Mouse (Mus musculus): ENCODE measurements around the gene Gldc.

Gene Gldc

GRCm38 (mm10) chr19:30158189-30158588, 17.0 kb downstream of the Gldc start:
- no peak for DNase-seq (ENCODE audit: low spot score)

- peak; percentile 46 for DNase-seq (ENCODE audit: low spot score)
Measured at GRCm38 (mm10) chr19:30157031-30157687, 18.1 kb downstream of the Gldc start.

- no peak for DNase-seq (ENCODE audit: low spot score)
Measured at GRCm38 (mm10) chr19:30153729-30154128, 21.5 kb downstream of the Gldc start.

GRCm38 (mm10) chr19:30151290-30151689, 23.9 kb downstream of the Gldc start:
- no peak for DNase-seq (ENCODE audit: low spot score)

- DNase-seq (ENCODE audit: low spot score), result no peak
Measured at GRCm38 (mm10) chr19:30149238-30149805, 25.9 kb downstream of the Gldc start.

GRCm38 (mm10) chr19:30147306-30147705, 27.9 kb downstream of the Gldc start:
- no peak for DNase-seq (ENCODE audit: low spot score)

GRCm38 (mm10) chr19:30146761-30147160, 28.5 kb downstream of the Gldc start:
- DNase-seq (ENCODE audit: low spot score), result no peak

- DNase-seq (ENCODE audit: low spot score), result no peak
Measured at GRCm38 (mm10) chr19:30145106-30145505, 30.1 kb downstream of the Gldc start.

GRCm38 (mm10) chr19:30136308-30136707, 38.9 kb downstream of the Gldc start:
- no peak for DNase-seq (ENCODE audit: low spot score)

- DNase-seq (ENCODE audit: low spot score), result no peak
Measured at GRCm38 (mm10) chr19:30128177-30128576, 47.1 kb downstream of the Gldc start.

- DNase-seq (ENCODE audit: low spot score), result no peak
Measured at GRCm38 (mm10) chr19:30125670-30126059, 49.6 kb downstream of the Gldc start.

GRCm38 (mm10) chr19:30124999-30125669, 50.1 kb downstream of the Gldc start:
- DNase-seq (ENCODE audit: low spot score), result no peak

GRCm38 (mm10) chr19:30118344-30119312, 56.6 kb downstream of the Gldc start:
- DNase-seq (ENCODE audit: low spot score), result no peak

- no peak for DNase-seq (ENCODE audit: low spot score)
Measured at GRCm38 (mm10) chr19:30117775-30118174, 57.5 kb downstream of the Gldc start.

GRCm38 (mm10) chr19:30117241-30117640, 58.0 kb downstream of the Gldc start:
- no peak for DNase-seq (ENCODE audit: low spot score)

GRCm38 (mm10) chr19:30115606-30116005, 59.6 kb downstream of the Gldc start:
- DNase-seq (ENCODE audit: low spot score), result no peak

GRCm38 (mm10) chr19:30114919-30115441, 60.2 kb downstream of the Gldc start:
- DNase-seq (ENCODE audit: low spot score), result no peak

- no peak for DNase-seq (ENCODE audit: low spot score)
Measured at GRCm38 (mm10) chr19:30112961-30113688, 62.1 kb downstream of the Gldc start.

- DNase-seq (ENCODE audit: low spot score), result no peak
Measured at GRCm38 (mm10) chr19:30111421-30111820, 63.8 kb downstream of the Gldc start.

GRCm38 (mm10) chr19:30109122-30109521, 66.1 kb downstream of the Gldc start:
- DNase-seq (ENCODE audit: low spot score), result no peak

GRCm38 (mm10) chr19:30108616-30109015, 66.6 kb downstream of the Gldc start:
- DNase-seq (ENCODE audit: low spot score), result no peak
